Mouse (Mus musculus): Measurements from ENCODE around the gene Ttll8. TPM values are rescaled to one million over a fixed set of nuclear protein-coding genes. Genes with fewer than 3 reads are reported as not detected.

Ttll8 gene
- polyA plus RNA-seq, 1 experiment from 2014 or later: 0.13 TPM

DNA sequence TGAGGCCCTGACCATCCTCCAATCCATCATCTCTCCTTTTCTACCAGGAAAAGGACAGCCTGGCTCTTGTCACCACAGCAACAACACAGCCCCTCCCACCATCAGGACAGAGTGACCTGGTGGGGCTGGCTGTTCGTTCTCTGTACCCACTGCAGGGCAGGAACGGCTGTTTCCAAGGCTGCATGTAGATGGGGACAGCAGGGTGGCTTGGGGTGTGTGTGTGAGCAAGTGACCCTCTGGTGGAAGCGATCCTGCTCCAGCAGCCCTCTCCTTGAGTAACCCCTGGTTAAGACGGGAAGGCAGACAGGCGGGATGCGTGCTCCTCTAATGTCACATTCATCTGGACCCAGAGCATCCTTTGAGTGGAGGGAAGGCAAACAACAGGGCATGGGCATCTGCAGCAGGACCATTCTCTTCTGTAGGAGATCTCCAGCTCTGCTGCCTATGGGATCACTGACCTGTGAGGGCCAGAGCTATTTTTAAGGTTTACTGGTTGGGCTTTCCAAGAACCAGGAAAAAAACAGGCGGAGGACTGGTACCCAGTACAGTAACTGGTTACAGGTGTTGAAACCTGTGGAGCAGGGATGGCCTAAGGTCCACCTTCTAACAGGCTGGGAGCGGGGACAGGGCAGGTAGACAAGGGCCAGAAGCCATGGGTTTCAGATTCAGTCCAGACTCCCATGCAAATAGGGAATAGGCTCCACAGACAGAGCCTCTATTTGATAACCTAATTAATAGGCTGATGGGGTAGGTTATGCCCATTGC is 94.8 kb downstream of the Ttll8 start:
- Histone ChIP-seq H3K4me3 (ENCODE audit: low read length) (no peak overlapping the region), H3K9me3 (ENCODE audit: control insufficient read depth, low read length) (no peaks in the 10 kb centered on the region), H3K4me1 (ENCODE audit: control insufficient read depth, insufficient read depth, low read depth, low read length) (peaks cover 10% of the 10 kb centered on the region), H3K9ac (ENCODE audit: low read depth, low read length) (no peak overlapping the region), H3K27me3 (replicated peaks; ENCODE audit: control insufficient read depth, insufficient read depth, low read length) (no peaks in the 10 kb centered on the region), H3K27ac (ENCODE audit: low read depth, low read length) (no peak overlapping the region), H3K36me3 (ENCODE audit: control insufficient read depth, insufficient read depth, low read length) (no peaks in the 10 kb centered on the region), H3K4me2 (ENCODE audit: low read length) (no peak overlapping the region)
- no peak for ATAC-seq
- WGBS: 73% methylated on average over 8 of the region's 8 CpGs

DNA sequence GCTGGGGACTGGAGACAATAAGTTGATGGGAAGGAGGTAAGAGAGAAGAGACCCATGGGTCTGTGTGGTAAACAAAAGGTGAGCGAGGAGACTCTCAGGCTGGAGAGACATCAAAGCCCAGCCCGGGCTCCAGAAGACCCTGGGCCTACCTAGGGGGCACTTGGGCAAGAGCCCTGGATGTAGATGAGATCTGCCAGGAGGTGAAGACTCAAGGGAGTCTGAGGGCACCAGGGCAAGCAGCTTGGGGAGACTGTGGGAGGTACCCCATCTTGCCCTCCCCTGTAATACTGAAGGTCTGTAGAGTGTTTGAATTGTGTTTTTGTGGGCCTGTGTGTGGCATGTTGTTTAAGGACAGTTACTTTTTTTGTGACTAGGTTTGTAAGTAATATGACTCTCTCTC is 95.5 kb downstream of the Ttll8 start:
- Histone ChIP-seq H3K36me3 (ENCODE audit: control insufficient read depth, insufficient read depth, low read length) (no peaks in the 10 kb centered on the region), H3K27ac (ENCODE audit: low read depth, low read length) (no peak overlapping the region), H3K4me1 (ENCODE audit: control insufficient read depth, insufficient read depth, low read depth, low read length) (peaks cover 4% of the 10 kb centered on the region; the same call in 1 of the 2 replicates), H3K9ac (ENCODE audit: low read depth, low read length) (no peak overlapping the region), H3K4me2 (ENCODE audit: low read length) (no peak overlapping the region), H3K27me3 (replicated peaks; ENCODE audit: control insufficient read depth, insufficient read depth, low read length) (no peaks in the 10 kb centered on the region), H3K4me3 (ENCODE audit: low read length) (no peak overlapping the region), H3K9me3 (ENCODE audit: control insufficient read depth, low read length) (no peaks in the 10 kb centered on the region)
- 85% methylated on average over 2 of the region's 2 CpGs for WGBS
- ATAC-seq: no peak

DNA sequence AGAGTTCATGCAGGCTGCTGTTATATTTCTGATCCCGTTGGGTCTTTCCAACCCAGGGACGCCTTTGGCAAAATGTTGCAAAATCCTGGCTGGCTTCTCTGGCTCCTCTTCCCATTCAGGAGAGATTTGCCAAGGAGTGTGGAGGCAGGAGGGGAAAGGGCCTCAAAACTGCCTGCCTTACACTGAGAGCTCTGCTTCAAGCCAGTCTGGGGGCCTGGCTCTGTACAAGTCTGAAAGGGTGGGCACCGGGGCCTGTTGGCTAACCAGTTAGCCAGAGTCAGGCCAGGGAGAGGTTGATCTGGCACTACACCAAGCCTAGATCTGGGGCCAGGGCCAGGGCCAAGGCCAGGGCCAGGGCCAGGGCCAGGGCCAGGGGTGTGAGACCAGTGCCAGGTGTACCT is 96.1 kb downstream of the Ttll8 start:
- Histone ChIP-seq H3K27ac (ENCODE audit: low read depth, low read length) (no peak overlapping the region), H3K4me1 (ENCODE audit: control insufficient read depth, insufficient read depth, low read depth, low read length) (peaks cover 4% of the 10 kb centered on the region; the same call in 1 of the 2 replicates), H3K9ac (ENCODE audit: low read depth, low read length) (no peak overlapping the region), H3K9me3 (ENCODE audit: control insufficient read depth, low read length) (no peaks in the 10 kb centered on the region), H3K27me3 (replicated peaks; ENCODE audit: control insufficient read depth, insufficient read depth, low read length) (no peaks in the 10 kb centered on the region), H3K36me3 (ENCODE audit: control insufficient read depth, insufficient read depth, low read length) (no peaks in the 10 kb centered on the region), H3K4me3 (ENCODE audit: low read length) (no peak overlapping the region), H3K4me2 (ENCODE audit: low read length) (no peak overlapping the region)
- no peak for ATAC-seq
- WGBS: 87% methylated on average over 3 of the region's 3 CpGs

DNA sequence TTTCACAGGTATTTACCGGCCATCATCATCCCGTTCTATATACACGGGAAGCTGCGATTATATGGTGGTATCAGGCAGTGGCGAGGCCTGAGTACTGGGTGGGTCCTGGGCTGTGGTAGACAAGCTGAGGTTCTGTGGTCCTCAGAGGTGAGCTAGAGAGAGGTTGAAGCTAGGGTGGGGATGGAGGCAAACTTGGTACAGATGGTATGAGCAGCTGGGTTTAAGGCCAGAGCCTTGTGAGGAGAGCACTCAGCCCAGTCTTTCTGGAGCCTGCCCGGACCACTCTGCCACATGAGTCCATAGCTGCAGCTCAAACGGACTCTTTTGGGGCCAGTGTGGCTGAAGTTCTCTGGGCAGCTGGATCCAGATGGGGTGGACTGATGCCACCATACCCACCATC is 96.9 kb downstream of the Ttll8 start:
- no peaks in the 10 kb centered on the region for H3K36me3 ChIP-seq (ENCODE audit: control insufficient read depth, insufficient read depth, low read length)
- no peak overlapping the region for H3K27ac ChIP-seq (ENCODE audit: low read depth, low read length)
- ATAC-seq: no peak
- no peak overlapping the region for H3K4me2 ChIP-seq (ENCODE audit: low read length)
- peaks cover 4% of the 10 kb centered on the region; the same call in 1 of the 2 replicates for H3K4me1 ChIP-seq (ENCODE audit: control insufficient read depth, insufficient read depth, low read depth, low read length)
- no peaks in the 10 kb centered on the region for H3K9me3 ChIP-seq (ENCODE audit: control insufficient read depth, low read length)
- no peak overlapping the region for H3K4me3 ChIP-seq (ENCODE audit: low read length)
- WGBS: 93% methylated on average over 7 of the region's 7 CpGs
- H3K27me3 ChIP-seq (replicated peaks; ENCODE audit: control insufficient read depth, insufficient read depth, low read length): no peaks in the 10 kb centered on the region
- H3K9ac ChIP-seq (ENCODE audit: low read depth, low read length): no peak overlapping the region

DNA sequence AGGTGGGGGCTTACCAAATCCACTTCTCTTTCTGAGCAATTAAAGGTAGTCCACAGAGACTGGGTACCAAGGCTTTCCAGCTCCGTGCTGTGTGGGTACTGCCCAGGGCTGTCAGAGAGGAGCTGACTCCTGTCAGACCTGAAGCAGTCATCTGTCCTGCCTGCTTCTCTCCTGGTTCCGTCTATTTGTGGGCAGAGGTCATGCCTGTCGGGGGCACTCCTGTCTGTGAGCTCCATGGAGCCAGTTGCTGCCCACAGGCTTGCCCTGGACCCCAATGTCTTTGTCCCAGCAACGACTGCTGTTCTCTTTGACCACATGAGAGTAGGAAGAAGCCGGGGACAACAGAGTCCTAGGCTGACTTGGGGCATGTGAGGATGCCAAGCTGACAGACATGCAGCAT is 97.6 kb downstream of the Ttll8 start:
- Histone ChIP-seq H3K36me3 (ENCODE audit: control insufficient read depth, insufficient read depth, low read length) (no peaks in the 10 kb centered on the region), H3K27me3 (replicated peaks; ENCODE audit: control insufficient read depth, insufficient read depth, low read length) (no peaks in the 10 kb centered on the region), H3K9me3 (ENCODE audit: control insufficient read depth, low read length) (no peaks in the 10 kb centered on the region), H3K9ac (ENCODE audit: low read depth, low read length) (no peak overlapping the region), H3K4me3 (ENCODE audit: low read length) (no peak overlapping the region), H3K4me2 (ENCODE audit: low read length) (no peak overlapping the region), H3K27ac (ENCODE audit: low read depth, low read length) (no peak overlapping the region), H3K4me1 (ENCODE audit: control insufficient read depth, insufficient read depth, low read depth, low read length) (peaks cover 4% of the 10 kb centered on the region; the same call in 1 of the 2 replicates)
- 82% methylated on average over 5 of the region's 5 CpGs for WGBS
- no peak for ATAC-seq

DNA sequence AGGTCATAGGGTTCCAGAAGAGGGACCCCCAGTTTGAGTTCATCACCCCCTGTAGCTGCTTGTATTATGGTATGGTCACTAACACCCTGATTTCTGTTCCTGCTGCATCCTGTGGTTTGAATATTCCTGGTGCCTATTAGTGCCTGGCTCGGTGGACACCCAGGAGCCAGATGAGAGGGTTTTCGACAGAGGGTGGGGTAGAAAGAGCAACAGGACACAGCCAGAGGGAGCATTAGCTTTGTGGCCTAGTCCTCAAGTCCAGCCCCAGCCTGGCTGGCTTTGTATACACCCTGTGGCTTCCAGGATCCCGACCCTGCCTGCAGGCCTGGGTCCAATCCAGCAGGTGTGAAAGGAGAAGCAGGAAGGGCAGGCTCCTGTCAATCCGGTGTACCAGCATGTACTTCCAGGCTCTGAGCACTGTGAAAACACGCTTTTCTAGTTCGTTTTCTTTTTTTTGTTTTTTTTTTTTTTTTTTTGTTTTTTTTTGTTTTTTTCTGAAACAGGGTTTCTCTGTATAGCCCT is 98.3 kb downstream of the Ttll8 start:
- Histone ChIP-seq H3K9me3 (ENCODE audit: control insufficient read depth, low read length) (no peaks in the 10 kb centered on the region), H3K27me3 (replicated peaks; ENCODE audit: control insufficient read depth, insufficient read depth, low read length) (no peaks in the 10 kb centered on the region), H3K27ac (ENCODE audit: low read depth, low read length) (no peak overlapping the region), H3K4me3 (ENCODE audit: low read length) (no peak overlapping the region), H3K4me1 (ENCODE audit: control insufficient read depth, insufficient read depth, low read depth, low read length) (no peaks in the 10 kb centered on the region), H3K9ac (ENCODE audit: low read depth, low read length) (no peak overlapping the region), H3K36me3 (ENCODE audit: control insufficient read depth, insufficient read depth, low read length) (no peaks in the 10 kb centered on the region), H3K4me2 (ENCODE audit: low read length) (no peak overlapping the region)
- WGBS: 79% methylated on average over 6 of the region's 6 CpGs
- no peak for ATAC-seq

DNA sequence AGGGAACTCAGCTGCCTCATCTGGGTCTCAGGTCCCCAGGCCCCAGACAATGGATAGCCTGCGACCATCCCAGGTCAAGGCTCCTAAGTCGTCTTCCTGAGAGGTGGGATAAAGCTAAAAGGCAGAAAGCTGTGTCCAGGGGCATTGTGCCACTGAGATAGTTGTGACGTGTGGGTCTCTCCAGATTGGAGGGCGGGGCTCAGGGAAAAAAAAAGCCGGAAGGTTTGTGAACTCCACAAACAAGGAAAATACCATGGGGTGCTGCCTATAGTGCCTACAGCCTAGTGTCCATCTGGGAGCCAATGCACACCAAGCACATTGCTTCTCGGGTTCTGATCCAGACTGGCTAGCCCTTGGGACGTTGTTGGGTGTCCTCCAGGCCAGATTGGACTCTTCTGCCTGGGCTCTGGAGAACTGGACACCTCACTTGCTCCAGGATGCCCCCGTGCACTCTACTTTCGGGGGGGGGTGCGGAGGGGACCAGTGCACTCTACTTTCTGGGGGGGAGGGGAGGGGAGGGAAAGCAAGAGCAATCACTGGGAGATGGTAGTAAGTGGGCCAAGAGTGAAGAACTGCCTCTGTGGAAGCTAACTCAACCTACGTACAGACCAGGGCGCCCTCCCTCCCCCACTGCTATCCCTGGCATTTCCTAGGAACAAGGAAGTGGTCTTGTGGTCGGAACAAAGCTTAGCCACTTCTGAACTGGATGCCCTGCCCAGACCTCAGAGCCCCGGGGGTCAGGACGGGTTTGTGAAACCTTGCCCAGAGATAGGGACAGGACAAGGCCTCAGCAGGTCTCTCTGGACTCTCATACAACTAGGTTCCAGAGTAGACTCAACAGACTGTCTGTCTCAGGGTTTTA is 99.0 kb downstream of the Ttll8 start:
- H3K4me2 ChIP-seq (ENCODE audit: low read length): no peak overlapping the region
- H3K27me3 ChIP-seq (replicated peaks; ENCODE audit: control insufficient read depth, insufficient read depth, low read length): no peaks in the 10 kb centered on the region
- 82% methylated on average over 15 of the region's 15 CpGs for WGBS
- H3K4me3 ChIP-seq (ENCODE audit: low read length): no peak overlapping the region
- peaks cover 6% of the 10 kb centered on the region; the same call in 1 of the 2 replicates for H3K4me1 ChIP-seq (ENCODE audit: control insufficient read depth, insufficient read depth, low read depth, low read length)
- no peak for ATAC-seq
- no peak overlapping the region for H3K27ac ChIP-seq (ENCODE audit: low read depth, low read length)
- no peaks in the 10 kb centered on the region for H3K9me3 ChIP-seq (ENCODE audit: control insufficient read depth, low read length)
- no peaks in the 10 kb centered on the region for H3K36me3 ChIP-seq (ENCODE audit: control insufficient read depth, insufficient read depth, low read length)
- no peak overlapping the region for H3K9ac ChIP-seq (ENCODE audit: low read depth, low read length)

DNA sequence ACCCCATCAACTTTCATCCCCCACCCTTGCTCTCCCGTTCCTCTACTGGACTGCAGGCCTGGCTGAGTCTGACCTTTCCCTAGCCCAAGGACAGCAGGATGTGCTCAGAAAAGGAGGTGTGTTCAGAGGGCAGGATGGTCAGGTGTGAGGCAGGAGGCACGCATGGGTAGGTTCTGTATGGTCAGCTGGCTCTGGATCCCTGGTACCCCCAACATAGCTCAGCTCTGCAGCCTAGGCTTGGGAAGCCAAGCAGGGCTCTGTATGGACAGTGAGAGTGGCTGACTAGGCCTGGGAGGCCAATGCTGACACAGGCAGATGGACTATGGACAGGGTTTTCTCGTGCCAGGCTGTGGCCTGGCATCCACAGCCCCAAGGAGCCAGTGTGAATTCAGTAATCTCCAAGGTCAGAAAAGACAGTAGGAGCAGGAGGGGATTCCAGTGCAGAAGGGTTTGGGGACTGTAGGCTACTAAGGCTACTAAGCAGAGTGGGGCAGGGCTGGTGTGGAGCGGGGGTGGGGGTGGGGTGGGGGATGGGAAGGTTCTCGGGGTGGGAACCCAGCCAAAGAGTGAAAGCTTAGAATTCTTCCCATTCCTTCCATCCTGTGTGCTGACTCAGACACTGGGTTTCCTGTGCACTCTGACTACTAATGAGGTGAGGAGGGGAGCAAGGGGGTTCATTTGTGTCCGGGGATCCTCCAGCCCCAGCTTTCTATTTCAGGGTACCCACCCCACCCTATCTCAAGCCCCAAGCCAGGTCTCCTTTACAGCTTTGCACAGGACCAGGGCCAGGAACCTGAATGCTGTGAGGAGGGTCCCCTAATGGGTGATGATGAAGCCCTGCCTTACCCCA is 99.9 kb downstream of the Ttll8 start:
- 59% methylated on average over 6 of the region's 6 CpGs for WGBS
- H3K4me2 ChIP-seq (ENCODE audit: low read length): no peak overlapping the region
- H3K4me1 ChIP-seq (ENCODE audit: control insufficient read depth, insufficient read depth, low read depth, low read length): peaks cover 9% of the 10 kb centered on the region; the same call in 1 of the 2 replicates
- H3K27me3 ChIP-seq (replicated peaks; ENCODE audit: control insufficient read depth, insufficient read depth, low read length): no peaks in the 10 kb centered on the region
- no peak for ATAC-seq
- H3K4me3 ChIP-seq (ENCODE audit: low read length): no peak overlapping the region
- no peak overlapping the region for H3K27ac ChIP-seq (ENCODE audit: low read depth, low read length)
- no peak overlapping the region for H3K9ac ChIP-seq (ENCODE audit: low read depth, low read length)
- no peaks in the 10 kb centered on the region for H3K36me3 ChIP-seq (ENCODE audit: control insufficient read depth, insufficient read depth, low read length)
- H3K9me3 ChIP-seq (ENCODE audit: control insufficient read depth, low read length): no peaks in the 10 kb centered on the region
